Mouse (Mus musculus): ENCODE data around the gene Aars2.

- TF ChIP-seq CTCF (IDR thresholded peaks at IDR 0.05; ENCODE audit: extremely low read depth, insufficient read length, insufficient replicate concordance, low read depth, low read length) (no peak), POLR2A (IDR thresholded peaks at IDR 0.05; ENCODE audit: low read depth, low read length) (no peak)
Measured at GRCm38 (mm10) chr17:45457487-45457886, 49.2 kb upstream of the Aars2 start.

Data from small intestine, adult 2 months (tissue).